Mouse (Mus musculus): ENCODE data around the gene Kcnj15. TPM values are rescaled to one million over a fixed set of nuclear protein-coding genes. Genes with fewer than 3 reads are reported as not detected.

The Kcnj15 gene
- 0.53 and 1.1 TPM in 2 replicates for polyA plus RNA-seq (2016; fragmentation: Nextera tagmentation; extraction: Ambion mirVana)

DNA sequence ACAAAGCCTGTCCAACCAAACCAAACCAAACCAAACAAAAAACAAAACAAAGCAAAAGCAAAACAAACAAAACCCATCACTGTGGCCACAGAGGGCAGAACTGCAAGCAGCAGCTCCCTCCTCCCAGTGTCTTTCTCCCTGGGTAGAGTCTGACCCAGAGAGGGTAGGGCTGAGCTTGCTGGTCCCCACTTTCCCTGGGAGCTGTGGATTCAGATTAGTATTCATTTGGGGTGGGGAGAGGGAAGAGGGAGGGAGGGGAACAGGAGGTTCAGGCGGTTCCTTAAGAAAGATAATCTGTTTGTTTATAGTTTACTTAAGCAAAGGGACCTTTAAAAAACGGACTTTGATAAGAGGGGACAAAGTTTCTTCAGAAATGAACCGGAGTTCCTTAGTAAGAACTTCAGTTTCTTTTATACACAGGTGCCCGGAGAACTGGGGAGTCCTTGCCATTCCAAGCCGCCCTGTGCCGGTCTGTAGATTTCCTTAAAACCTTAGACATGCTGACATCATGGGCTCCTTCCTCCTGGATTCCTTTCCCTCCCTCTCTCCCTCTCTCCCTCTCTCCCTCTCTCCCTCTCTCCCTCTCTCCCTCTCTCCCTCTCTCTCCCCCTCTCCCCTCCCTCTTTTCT is at the start of gene Kcnj15:
Gene Kcnj15, plus strand, starts transcription at position 293 of the 629 bp plus-strand sequence.
- 13% methylated on average over 6 of the region's 6 CpGs for WGBS
- Histone ChIP-seq H3K9ac (no peak within 1 kb of the TSS), H3K9me3 (replicated peaks) (no peaks in the 10 kb centered on the region), H3K36me3 (no peaks in the 10 kb centered on the region), H3K27ac (ENCODE audit: poor library complexity, severe bottlenecking) (no peak within 1 kb of the TSS), H3K4me1 (replicated peaks) (no peaks in the 10 kb centered on the region), H3K4me2 (no peak within 1 kb of the TSS), H3K27me3 (replicated peaks) (no peaks in the 10 kb centered on the region; the same call in 1 of the 2 replicates), H3K4me3 (no peak within 1 kb of the TSS)
- ATAC-seq (ENCODE audit: insufficient number of reproducible peaks, low FRiP score): no peak

DNA sequence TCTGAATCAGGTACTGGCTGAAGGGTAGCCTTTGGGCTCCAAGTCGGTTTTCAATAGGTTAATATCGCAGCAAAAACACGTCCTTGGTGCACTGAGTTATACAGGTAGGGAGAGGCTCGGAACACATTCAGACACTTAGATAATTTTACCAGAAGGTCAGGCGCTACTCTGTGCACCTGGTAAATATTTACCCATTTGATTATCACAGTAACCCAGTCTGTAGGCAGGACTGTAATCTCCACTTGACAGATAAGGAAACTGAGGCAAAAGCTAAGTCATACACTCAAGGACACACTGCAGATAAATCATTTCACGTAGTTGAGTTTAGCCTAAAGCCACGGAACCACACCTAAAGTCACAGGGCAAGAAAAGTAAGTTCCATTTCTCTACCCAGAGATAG is 49.1 kb upstream of the Kcnj15 start:
- no peak for ATAC-seq (ENCODE audit: insufficient number of reproducible peaks, low FRiP score)
- WGBS: 70% methylated on average over 7 of the region's 7 CpGs

DNA sequence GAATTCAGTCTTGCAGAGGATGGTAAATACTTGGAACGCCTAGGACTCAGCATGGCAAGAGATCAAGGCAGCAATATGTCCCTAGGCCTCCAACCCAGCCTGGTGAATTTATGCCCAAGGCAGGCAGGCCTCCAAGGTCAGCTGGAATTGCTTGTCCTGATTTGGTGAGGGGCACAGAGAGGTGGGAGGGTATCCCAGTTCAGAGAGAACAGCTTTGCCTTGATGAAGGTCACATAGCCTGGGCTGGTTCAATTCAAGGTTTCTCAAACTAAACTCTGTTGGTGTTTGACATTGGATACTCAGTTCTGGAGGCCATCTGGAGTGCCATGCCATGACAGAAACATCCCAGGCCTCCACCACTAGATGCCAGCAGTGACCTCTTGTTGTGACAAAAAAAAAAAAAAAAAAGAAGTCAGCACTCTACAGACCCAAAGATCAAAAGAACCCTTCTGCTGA is 48.3 kb upstream of the Kcnj15 start:
- H3K4me3 ChIP-seq: no peak overlapping the region
- WGBS: 32% methylated on average over 1 of the region's 1 CpGs
- no peak overlapping the region for H3K27ac ChIP-seq (ENCODE audit: poor library complexity, severe bottlenecking)
- H3K4me1 ChIP-seq (replicated peaks): 0 out of 2 replicates have a peak, but pooled peaks cover 2% of the 10 kb centered on the region
- no peaks in the 10 kb centered on the region for H3K36me3 ChIP-seq
- no peak overlapping the region for H3K4me2 ChIP-seq
- ATAC-seq (ENCODE audit: insufficient number of reproducible peaks, low FRiP score): no peak
- H3K27me3 ChIP-seq (replicated peaks): no peaks in the 10 kb centered on the region
- H3K9ac ChIP-seq: no peak overlapping the region
- no peaks in the 10 kb centered on the region for H3K9me3 ChIP-seq (replicated peaks)

More for the DNA sequence above, 49.1 kb upstream of the Kcnj15 start:
- Histone ChIP-seq H3K36me3 (no peaks in the 10 kb centered on the region), H3K27me3 (replicated peaks) (no peaks in the 10 kb centered on the region), H3K4me1 (replicated peaks) (no peaks in the 10 kb centered on the region), H3K9me3 (replicated peaks) (no peaks in the 10 kb centered on the region), H3K27ac (ENCODE audit: poor library complexity, severe bottlenecking) (no peak overlapping the region), H3K4me3 (no peak overlapping the region), H3K9ac (no peak overlapping the region), H3K4me2 (no peak overlapping the region)

DNA sequence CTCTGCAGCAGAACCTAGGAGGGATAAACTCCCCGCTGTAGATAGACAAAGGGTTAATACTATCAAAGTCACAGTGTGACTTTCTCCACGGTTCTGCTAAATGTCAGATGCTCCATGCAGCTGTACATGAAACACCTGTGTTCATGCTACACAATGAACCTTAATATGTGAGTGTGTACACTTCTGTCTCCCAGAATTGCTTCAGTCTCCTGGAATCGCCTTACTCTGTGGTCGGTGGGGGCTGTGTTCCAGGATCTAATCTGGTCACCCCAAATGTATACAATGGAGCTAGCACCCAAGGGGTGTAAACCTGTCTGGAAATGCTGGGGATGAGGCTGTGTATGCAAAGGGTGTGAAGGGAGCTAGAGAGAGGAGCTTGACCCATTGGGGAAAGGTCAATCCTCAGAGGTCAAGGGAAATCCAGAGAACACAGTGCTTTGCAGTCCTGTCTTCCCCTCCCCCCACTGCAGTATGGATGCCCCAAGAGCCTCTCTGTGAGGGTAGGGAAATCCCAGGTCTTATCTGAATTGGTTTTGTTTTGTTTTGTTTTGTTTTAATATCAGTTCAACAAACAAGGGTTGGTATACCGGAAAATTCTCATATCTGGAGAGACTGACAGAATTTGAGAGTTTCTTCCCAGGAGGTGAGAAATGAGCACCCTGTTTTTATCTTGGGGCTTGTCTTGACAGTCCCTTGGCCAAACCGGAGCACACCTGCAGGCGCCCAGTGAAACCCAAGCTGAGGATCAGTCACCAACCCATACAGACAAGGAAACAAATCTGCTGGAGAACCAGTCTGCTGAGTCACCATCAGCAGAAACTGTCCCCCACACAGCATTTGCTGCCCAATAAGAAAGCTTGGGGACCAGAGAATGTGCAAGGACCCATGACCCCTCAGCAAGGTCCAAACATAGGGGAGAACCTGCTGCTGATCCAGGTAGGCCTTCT is 42.8 kb upstream of the Kcnj15 start:
- ATAC-seq (ENCODE audit: insufficient number of reproducible peaks, low FRiP score): no peak
- no peak overlapping the region for H3K4me2 ChIP-seq
- H3K27me3 ChIP-seq (replicated peaks): no peaks in the 10 kb centered on the region
- H3K27ac ChIP-seq (ENCODE audit: poor library complexity, severe bottlenecking): no peak overlapping the region
- 70% methylated on average over 7 of the region's 7 CpGs for whole genome bisulfite sequencing
- H3K9ac ChIP-seq: no peak overlapping the region
- no peak overlapping the region for H3K4me3 ChIP-seq
- no peaks in the 10 kb centered on the region for H3K36me3 ChIP-seq
- H3K9me3 ChIP-seq (replicated peaks): no peaks in the 10 kb centered on the region
- H3K4me1 ChIP-seq (replicated peaks): 0 out of 2 replicates have a peak, but pooled peaks cover 5% of the 10 kb centered on the region

DNA sequence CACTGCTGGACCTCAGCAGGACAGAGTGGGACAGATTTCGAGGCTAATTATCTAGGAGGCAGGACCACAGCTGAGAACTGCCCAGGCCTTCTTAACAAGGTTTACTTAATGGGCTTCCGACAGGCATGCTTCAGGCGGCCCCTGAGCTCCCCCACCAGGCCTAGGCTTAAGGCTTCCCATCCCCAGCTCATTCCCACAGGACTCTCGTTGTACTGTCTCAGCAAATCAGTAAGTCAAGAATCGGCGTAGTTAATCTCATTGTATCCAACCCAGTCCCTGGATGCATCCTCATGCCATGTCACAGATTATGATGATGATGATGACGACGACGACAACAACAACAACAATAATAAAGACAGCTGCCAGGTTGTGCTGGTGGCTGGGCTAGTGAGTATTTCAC is 41.6 kb upstream of the Kcnj15 start:
- no peak overlapping the region for H3K27ac ChIP-seq (ENCODE audit: poor library complexity, severe bottlenecking)
- H3K4me2 ChIP-seq: no peak overlapping the region
- no peaks in the 10 kb centered on the region for H3K27me3 ChIP-seq (replicated peaks)
- H3K9me3 ChIP-seq (replicated peaks): 0 out of 2 replicates have a peak, but pooled peaks cover 3% of the 10 kb centered on the region
- H3K36me3 ChIP-seq: no peaks in the 10 kb centered on the region
- no peak overlapping the region for H3K9ac ChIP-seq
- ATAC-seq (ENCODE audit: insufficient number of reproducible peaks, low FRiP score): no peak
- no peak overlapping the region for H3K4me3 ChIP-seq
- H3K4me1 ChIP-seq (replicated peaks): 0 out of 2 replicates have a peak, but pooled peaks cover 5% of the 10 kb centered on the region
- 72% methylated on average over 9 of the region's 9 CpGs for WGBS

DNA sequence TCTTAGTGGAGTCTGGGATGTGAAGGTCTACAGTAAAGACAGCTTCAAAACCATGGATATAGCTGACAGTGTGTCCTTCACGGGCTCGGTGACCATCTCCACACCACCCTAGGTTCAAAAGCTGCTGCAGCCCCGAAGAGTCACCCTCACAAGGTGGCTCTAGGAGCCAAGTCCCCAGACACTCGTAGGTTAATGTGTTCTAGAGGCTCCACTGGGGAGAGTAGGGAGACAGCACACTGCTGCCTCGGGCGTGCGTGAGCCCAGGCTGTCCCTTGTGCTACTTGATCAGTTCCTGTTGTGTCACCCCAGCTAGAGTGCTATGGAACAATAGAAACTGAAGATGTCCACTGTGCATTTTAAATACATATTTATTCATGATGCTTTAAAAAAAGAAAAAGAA is 41.0 kb upstream of the Kcnj15 start:
- no peak overlapping the region for H3K4me2 ChIP-seq
- WGBS: 83% methylated on average over 7 of the region's 7 CpGs
- H3K4me1 ChIP-seq (replicated peaks): 0 out of 2 replicates have a peak, but pooled peaks cover 5% of the 10 kb centered on the region
- no peak overlapping the region for H3K27ac ChIP-seq (ENCODE audit: poor library complexity, severe bottlenecking)
- H3K27me3 ChIP-seq (replicated peaks): no peaks in the 10 kb centered on the region
- no peaks in the 10 kb centered on the region for H3K36me3 ChIP-seq
- no peak for ATAC-seq (ENCODE audit: insufficient number of reproducible peaks, low FRiP score)
- H3K4me3 ChIP-seq: no peak overlapping the region
- H3K9ac ChIP-seq: no peak overlapping the region
- H3K9me3 ChIP-seq (replicated peaks): 0 out of 2 replicates have a peak, but pooled peaks cover 3% of the 10 kb centered on the region

DNA sequence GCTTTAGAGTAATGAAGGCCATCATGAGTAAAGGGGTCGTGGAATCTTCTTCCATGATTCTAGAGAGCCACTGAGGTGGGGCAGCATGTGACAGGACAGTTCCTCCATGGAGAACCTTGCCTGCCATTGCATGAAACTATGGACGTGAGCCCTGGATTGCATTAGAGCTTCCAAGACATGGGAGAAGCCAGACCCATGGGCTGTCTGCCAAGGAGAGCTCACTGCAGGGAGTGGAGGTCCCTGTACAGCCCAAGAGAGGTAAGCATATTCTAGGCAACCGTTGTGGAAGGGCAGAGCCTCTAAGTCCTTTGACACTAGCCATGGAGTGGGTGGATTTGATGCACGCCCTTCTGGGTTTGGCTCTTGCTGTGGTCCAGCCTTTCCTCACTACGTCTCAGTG is 40.5 kb upstream of the Kcnj15 start:
- 74% methylated on average over 5 of the region's 5 CpGs for WGBS
- no peak for ATAC-seq (ENCODE audit: insufficient number of reproducible peaks, low FRiP score)
- Histone ChIP-seq H3K4me3 (no peak overlapping the region), H3K27me3 (replicated peaks) (no peaks in the 10 kb centered on the region), H3K36me3 (no peaks in the 10 kb centered on the region), H3K9me3 (replicated peaks) (0 out of 2 replicates have a peak, but pooled peaks cover 3% of the 10 kb centered on the region), H3K4me1 (replicated peaks) (0 out of 2 replicates have a peak, but pooled peaks cover 5% of the 10 kb centered on the region), H3K27ac (ENCODE audit: poor library complexity, severe bottlenecking) (no peak overlapping the region), H3K4me2 (no peak overlapping the region), H3K9ac (no peak overlapping the region)

DNA sequence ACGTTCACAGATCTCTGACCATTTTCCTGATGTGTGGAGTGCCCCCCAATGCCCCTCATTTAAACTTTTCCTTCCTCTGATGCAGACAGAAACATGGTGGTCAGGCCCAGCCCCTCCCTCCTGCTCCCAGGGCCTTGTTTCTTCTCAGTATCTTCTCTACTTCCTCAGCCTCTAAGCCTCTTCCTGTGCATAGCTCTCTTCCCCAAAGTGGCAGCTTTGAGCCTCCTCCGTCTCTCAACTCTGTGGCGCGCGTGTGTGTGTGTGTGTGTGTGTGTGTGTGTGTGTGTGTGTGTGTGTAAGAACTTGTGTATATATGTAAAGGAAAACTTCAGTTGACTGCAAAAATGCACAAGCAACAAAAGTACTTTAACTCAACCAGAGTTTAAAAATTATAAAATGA is 38.6 kb upstream of the Kcnj15 start:
- H3K9me3 ChIP-seq (replicated peaks): 0 out of 2 replicates have a peak, but pooled peaks cover 3% of the 10 kb centered on the region
- no peak overlapping the region for H3K4me2 ChIP-seq
- no peak for ATAC-seq (ENCODE audit: insufficient number of reproducible peaks, low FRiP score)
- no peak overlapping the region for H3K9ac ChIP-seq
- H3K27me3 ChIP-seq (replicated peaks): no peaks in the 10 kb centered on the region
- no peaks in the 10 kb centered on the region for H3K36me3 ChIP-seq
- 49% methylated on average over 5 of the region's 5 CpGs for WGBS
- H3K4me3 ChIP-seq: no peak overlapping the region
- H3K27ac ChIP-seq (ENCODE audit: poor library complexity, severe bottlenecking): no peak overlapping the region; the same call in 1 of the 2 replicates
- H3K4me1 ChIP-seq (replicated peaks): 0 out of 2 replicates have a peak, but pooled peaks cover 5% of the 10 kb centered on the region

DNA sequence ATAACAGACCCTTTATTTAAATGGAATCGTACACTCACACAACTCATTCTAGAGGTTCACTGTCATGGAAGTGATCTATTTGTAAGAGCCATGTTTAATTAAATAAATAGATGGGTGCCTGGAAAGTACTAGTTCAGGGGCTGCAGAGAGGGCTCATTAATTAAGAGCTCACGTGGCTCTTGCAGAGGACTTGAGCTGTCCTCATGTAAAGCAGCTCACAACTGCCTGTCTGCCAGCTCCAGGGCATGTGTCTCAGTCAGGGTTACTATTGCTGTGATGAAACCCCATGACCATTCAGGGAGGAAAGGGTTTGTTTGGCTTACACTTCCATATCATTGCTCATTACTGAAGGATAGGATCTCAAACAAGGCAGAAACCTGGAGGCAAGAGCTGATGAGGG is 37.9 kb upstream of the Kcnj15 start:
- H3K27me3 ChIP-seq (replicated peaks): no peaks in the 10 kb centered on the region
- H3K4me1 ChIP-seq (replicated peaks): 0 out of 2 replicates have a peak, but pooled peaks cover 2% of the 10 kb centered on the region
- H3K36me3 ChIP-seq: no peaks in the 10 kb centered on the region
- no peak for ATAC-seq (ENCODE audit: insufficient number of reproducible peaks, low FRiP score)
- no peak overlapping the region for H3K4me3 ChIP-seq
- no peak overlapping the region for H3K9ac ChIP-seq
- 71% methylated on average over 2 of the region's 2 CpGs for WGBS
- 0 out of 2 replicates have a peak, but pooled peaks cover 3% of the 10 kb centered on the region for H3K9me3 ChIP-seq (replicated peaks)
- H3K27ac ChIP-seq (ENCODE audit: poor library complexity, severe bottlenecking): no peak overlapping the region
- H3K4me2 ChIP-seq: no peak overlapping the region

DNA sequence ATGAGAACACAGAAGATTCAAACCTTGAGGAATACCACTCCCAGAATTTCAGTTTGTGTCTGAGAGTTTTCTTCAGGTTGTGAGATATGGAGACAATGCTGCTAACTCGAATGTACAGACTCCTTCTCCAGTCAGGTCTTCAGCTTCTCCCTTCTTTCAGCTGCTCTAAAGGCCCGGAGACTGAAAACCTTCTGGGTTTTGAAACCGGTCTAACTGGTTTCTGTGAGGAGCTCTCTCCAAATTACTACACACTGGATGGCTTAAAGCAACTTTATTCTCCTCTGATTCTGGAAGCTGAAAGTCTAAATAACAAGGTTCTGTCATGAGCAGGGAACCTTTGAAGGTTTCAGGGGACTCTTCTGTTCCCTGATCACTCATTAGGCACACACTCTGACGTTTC is 36.3 kb upstream of the Kcnj15 start:
- WGBS: 60% methylated on average over 4 of the region's 4 CpGs

More for the DNA sequence above, 36.3 kb upstream of the Kcnj15 start:
- Histone ChIP-seq H3K4me3 (no peak overlapping the region), H3K9ac (no peak overlapping the region), H3K27ac (ENCODE audit: poor library complexity, severe bottlenecking) (no peak overlapping the region), H3K4me1 (replicated peaks) (0 out of 2 replicates have a peak, but pooled peaks cover 2% of the 10 kb centered on the region), H3K4me2 (no peak overlapping the region), H3K9me3 (replicated peaks) (0 out of 2 replicates have a peak, but pooled peaks cover 3% of the 10 kb centered on the region), H3K27me3 (replicated peaks) (no peaks in the 10 kb centered on the region), H3K36me3 (no peaks in the 10 kb centered on the region)
- no peak for ATAC-seq (ENCODE audit: insufficient number of reproducible peaks, low FRiP score)

All from heart, embryonic 12.5 days (tissue).